Mouse (Mus musculus) lung, embryonic 15.5 days (tissue): ENCODE measurements around the gene Hs6st1. TPM values are rescaled to one million over a fixed set of nuclear protein-coding genes. Genes with fewer than 3 reads are reported as not detected.

Experiments
- ATAC-seq: fragments of 200-750 bp; cut with Nextera tagmentation; 2 replicates; pipeline ENCODE4 v1.8.0; 2017; ENCODE audit warnings: moderate number of reproducible peaks, borderline replicate concordance; ENCODE audit not compliant: low FRiP score, low TSS enrichment; ENCODE audit errors: extremely low read depth
- H3K27ac ChIP-seq: fragments of 300-500 bp; sonication (generic); 2 replicates; pipeline ENCODE4 v1.5.1; 2015; ENCODE audit warnings: moderate library complexity, mild to moderate bottlenecking, inconsistent platforms
- H3K27me3 ChIP-seq: fragments of 300-500 bp; sonication (generic); 2 replicates; pipeline ENCODE4 v1.6.1; 2015; ENCODE audit warnings: inconsistent platforms
- H3K36me3 ChIP-seq: fragments of 300-500 bp; sonication (generic); 2 replicates; pipeline ENCODE4 v1.6.1; 2015; ENCODE audit warnings: inconsistent platforms
- H3K4me1 ChIP-seq: fragments of 300-500 bp; sonication (generic); 2 replicates; pipeline ENCODE4 v1.6.1; 2015; ENCODE audit warnings: inconsistent platforms
- H3K4me2 ChIP-seq: fragments of 300-500 bp; sonication (generic); 2 replicates; pipeline ENCODE4 v1.6.1; 2015; ENCODE audit warnings: inconsistent platforms, mild to moderate bottlenecking, moderate library complexity
- H3K4me3 ChIP-seq: fragments of 300-500 bp; sonication (generic); 2 replicates; pipeline ENCODE4 v1.5.1; 2015; ENCODE audit warnings: mild to moderate bottlenecking, inconsistent platforms
- H3K9ac ChIP-seq: fragments of 300-500 bp; sonication (generic); 2 replicates; pipeline ENCODE4 v1.6.1; 2015; ENCODE audit warnings: inconsistent platforms
- H3K9me3 ChIP-seq: fragments of 300-500 bp; sonication (generic); 2 replicates; pipeline ENCODE4 v1.6.1; 2016; ENCODE audit warnings: inconsistent platforms
- WGBS: fragments of 180-500 bp; shearing (Covaris S2); methylation state at CpG from one replicate; pipeline ENCODE4 v1.1.7; 2015; 5-methylcytosine and 5-hydroxymethylcytosine counted together
- polyA plus RNA-seq: library from polyadenylated mRNA; unstranded; fragments of >200 nt; fragmentation: Nextera tagmentation; extraction: Ambion mirVana; gene quantifications from 2 replicates; pipeline ENCODE4 v1.2.1, GENCODE M21; 2015

Gene Hs6st1
- polyA plus RNA-seq, 1 experiment from 2014 or later: 11.7 TPM

DNA sequence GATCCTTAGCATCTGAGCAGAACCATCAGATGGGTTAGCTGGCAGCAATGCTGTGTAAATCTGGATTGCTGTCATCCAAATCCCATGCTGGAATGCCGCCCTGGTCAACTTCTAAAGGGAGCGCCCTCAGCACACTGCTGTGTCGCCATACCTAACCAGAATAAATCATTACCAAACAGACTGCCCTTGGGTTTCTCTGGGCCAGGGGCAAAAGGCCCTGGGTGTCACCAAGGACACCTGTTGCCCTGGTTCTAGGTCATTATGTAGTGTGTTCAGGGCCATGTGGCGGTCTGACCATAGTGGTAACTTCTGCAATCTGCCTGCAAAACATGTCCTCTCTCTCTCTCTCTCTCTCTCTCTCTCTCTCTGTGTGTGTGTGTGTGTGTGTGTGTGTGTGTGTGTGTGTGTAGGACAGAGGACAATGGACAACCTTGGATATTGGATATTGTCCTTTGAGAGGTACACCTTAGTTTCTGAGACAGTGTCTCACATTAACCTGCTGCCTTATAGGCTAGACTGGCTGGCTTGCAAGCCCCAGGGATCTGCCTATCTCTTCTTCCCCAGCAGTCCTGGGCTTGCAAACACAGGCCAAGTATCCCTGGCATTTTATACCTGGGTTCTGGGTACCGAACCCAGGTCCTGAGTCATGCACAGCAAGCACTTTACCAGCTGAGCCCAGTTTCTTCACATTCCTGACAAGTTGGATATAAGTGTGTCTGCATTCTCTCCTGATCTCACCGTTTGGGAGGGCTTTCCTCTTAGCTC lies 1.8 kb upstream of the Hs6st1 start:
- ATAC-seq: no peak
- H3K27ac ChIP-seq: no peak overlapping the region
- H3K36me3 ChIP-seq: no peaks in the 10 kb centered on the region
- no peaks in the 10 kb centered on the region for H3K27me3 ChIP-seq
- H3K9ac ChIP-seq: no peak overlapping the region
- H3K9me3 ChIP-seq: no peaks in the 10 kb centered on the region
- H3K4me2 ChIP-seq: no peak overlapping the region
- WGBS: 83% methylated on average over 6 of the region's 6 CpGs
- no peak overlapping the region for H3K4me3 ChIP-seq
- H3K4me1 ChIP-seq: peaks cover 45% of the 10 kb centered on the region

- peaks cover 51% of the 10 kb centered on the region for H3K4me1 ChIP-seq
- no peak overlapping the region for H3K4me2 ChIP-seq
- no peaks in the 10 kb centered on the region for H3K27me3 ChIP-seq
- no peak for ATAC-seq
- no peaks in the 10 kb centered on the region for H3K36me3 ChIP-seq
- no peak overlapping the region for H3K27ac ChIP-seq
- H3K9me3 ChIP-seq: no peaks in the 10 kb centered on the region
- no peak overlapping the region for H3K9ac ChIP-seq
- H3K4me3 ChIP-seq: no peak overlapping the region
- WGBS: 78% methylated on average over 4 of the region's 4 CpGs
These were observed 999 bp upstream of the Hs6st1 start for GRCm38 (mm10) chr1:36067201-36067600.

DNA sequence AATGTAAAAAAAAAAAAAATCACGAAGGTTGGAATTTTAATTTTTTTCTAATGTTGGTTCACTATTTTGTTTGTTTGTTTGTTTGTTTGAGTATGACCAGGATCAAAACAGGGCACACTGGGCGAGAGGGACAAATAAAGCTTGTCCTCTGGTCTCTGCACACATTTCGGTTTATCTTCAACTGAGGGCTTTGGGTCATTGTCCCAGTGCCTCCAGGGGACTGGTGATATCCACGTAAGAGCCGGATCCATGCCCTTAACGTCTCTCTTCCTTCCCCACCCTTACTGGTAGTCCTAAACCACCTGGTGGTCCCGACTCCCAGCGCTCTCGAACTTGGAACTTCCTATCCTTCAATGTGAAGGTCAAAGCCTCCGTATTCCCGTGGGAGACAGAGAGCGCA lies 589 bp upstream of the Hs6st1 start:
- Histone ChIP-seq H3K36me3 (no peaks in the 10 kb centered on the region), H3K27ac (peak overlapping the region; percentile 75; the same call in 1 of the 2 replicates), H3K4me3 (peak overlapping the region; percentile 85), H3K4me1 (peaks cover 55% of the 10 kb centered on the region), H3K27me3 (no peaks in the 10 kb centered on the region), H3K4me2 (peak overlapping the region; percentile 96), H3K9ac (peak overlapping the region; percentile 45), H3K9me3 (no peaks in the 10 kb centered on the region)
- no peak for ATAC-seq
- WGBS: 24% methylated on average over 12 of the region's 12 CpGs

DNA sequence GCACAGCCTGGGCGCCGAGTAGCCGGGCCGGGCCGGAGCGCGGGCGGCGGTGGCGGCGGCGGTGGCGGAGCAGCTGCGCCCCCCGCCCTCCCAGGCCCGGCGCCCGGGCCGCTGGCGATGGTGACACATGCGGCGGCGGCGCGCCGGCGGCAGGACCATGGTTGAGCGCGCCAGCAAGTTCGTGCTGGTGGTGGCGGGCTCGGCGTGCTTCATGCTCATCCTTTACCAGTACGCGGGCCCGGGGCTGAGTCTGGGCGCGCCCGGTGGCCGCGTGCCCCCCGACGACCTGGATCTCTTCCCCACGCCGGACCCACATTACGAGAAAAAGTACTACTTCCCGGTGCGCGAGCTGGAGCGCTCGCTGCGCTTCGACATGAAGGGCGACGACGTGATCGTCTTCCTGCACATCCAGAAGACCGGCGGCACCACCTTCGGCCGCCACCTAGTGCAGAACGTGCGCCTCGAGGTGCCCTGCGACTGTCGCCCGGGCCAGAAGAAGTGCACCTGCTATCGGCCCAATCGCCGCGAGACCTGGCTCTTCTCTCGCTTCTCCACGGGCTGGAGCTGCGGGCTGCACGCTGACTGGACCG lies 426 bp downstream of the Hs6st1 start:
- no peaks in the 10 kb centered on the region for H3K27me3 ChIP-seq
- under 1% methylated on average over 73 of the region's 76 CpGs for WGBS
- peak overlapping the region; percentile 70 for H3K9ac ChIP-seq
- H3K36me3 ChIP-seq: no peaks in the 10 kb centered on the region
- ATAC-seq: no peak; the same call in none of the 2 replicates
- H3K9me3 ChIP-seq: no peaks in the 10 kb centered on the region
- H3K27ac ChIP-seq: peak overlapping the region; percentile 75
- H3K4me3 ChIP-seq: peak overlapping the region; percentile 85
- peak overlapping the region; percentile 96 for H3K4me2 ChIP-seq
- peaks cover 65% of the 10 kb centered on the region for H3K4me1 ChIP-seq

- Histone ChIP-seq H3K9me3 (no peaks in the 10 kb centered on the region), H3K27me3 (no peaks in the 10 kb centered on the region), H3K9ac (peak overlapping the region; percentile 70), H3K4me3 (peak overlapping the region; percentile 85), H3K4me2 (peak overlapping the region; percentile 96), H3K36me3 (no peaks in the 10 kb centered on the region), H3K27ac (peak overlapping the region; percentile 75), H3K4me1 (peaks cover 65% of the 10 kb centered on the region)
- WGBS: 5% methylated on average over 13 of the region's 13 CpGs
- no peak for ATAC-seq
These were observed 1.1 kb downstream of the Hs6st1 start for GRCm38 (mm10) chr1:36069291-36069771.

DNA sequence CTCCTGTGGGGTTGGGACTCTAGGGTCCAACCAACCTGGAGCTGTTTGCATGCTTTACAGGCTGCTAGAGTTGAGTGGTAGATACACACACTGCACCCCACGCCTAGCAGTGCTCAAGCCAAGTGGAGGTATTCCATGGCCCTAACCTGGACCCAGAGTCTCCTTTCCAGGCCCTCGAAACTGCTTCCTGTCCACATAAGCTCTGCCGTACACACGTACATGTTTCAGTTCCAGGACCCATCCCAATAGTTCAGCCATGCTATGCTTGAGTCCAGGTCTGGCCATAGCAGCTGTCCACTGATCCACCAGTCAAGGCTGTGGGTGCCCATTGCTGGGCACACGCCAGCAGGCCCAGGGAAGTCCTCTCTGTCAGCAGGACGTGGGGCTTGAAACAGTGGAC lies 2.0 kb downstream of the Hs6st1 start:
- peaks cover 61% of the 10 kb centered on the region for H3K4me1 ChIP-seq
- H3K36me3 ChIP-seq: no peaks in the 10 kb centered on the region
- H3K4me3 ChIP-seq: peak overlapping the region; percentile 85
- peak overlapping the region; percentile 96 for H3K4me2 ChIP-seq
- peak overlapping the region; percentile 70 for H3K9ac ChIP-seq
- 52% methylated on average over 6 of the region's 6 CpGs for WGBS
- H3K27me3 ChIP-seq: no peaks in the 10 kb centered on the region
- H3K27ac ChIP-seq: peak overlapping the region; percentile 75; the same call in 1 of the 2 replicates
- H3K9me3 ChIP-seq: no peaks in the 10 kb centered on the region
- no peak for ATAC-seq

- WGBS: 38% methylated on average over 3 of the region's 3 CpGs
- H3K27ac ChIP-seq: no peak overlapping the region
- no peak for ATAC-seq
- peak overlapping the region; percentile 70; the same call in 1 of the 2 replicates for H3K9ac ChIP-seq
- H3K9me3 ChIP-seq: no peaks in the 10 kb centered on the region
- H3K4me2 ChIP-seq: peak overlapping the region; percentile 96
- H3K27me3 ChIP-seq: no peaks in the 10 kb centered on the region
- H3K4me1 ChIP-seq: peaks cover 59% of the 10 kb centered on the region
- H3K4me3 ChIP-seq: peak overlapping the region; percentile 85
- H3K36me3 ChIP-seq: no peaks in the 10 kb centered on the region
These were observed 2.5 kb downstream of the Hs6st1 start for GRCm38 (mm10) chr1:36070740-36071139.

- Histone ChIP-seq H3K4me1 (peaks cover 57% of the 10 kb centered on the region), H3K9ac (no peak overlapping the region), H3K9me3 (no peaks in the 10 kb centered on the region), H3K4me2 (peak overlapping the region; percentile 96), H3K4me3 (peak overlapping the region; percentile 85), H3K27ac (no peak overlapping the region), H3K36me3 (no peaks in the 10 kb centered on the region), H3K27me3 (no peaks in the 10 kb centered on the region)
- WGBS: 49% methylated on average over 7 of the region's 7 CpGs
- ATAC-seq: no peak
These were observed 3.0 kb downstream of the Hs6st1 start for GRCm38 (mm10) chr1:36071176-36071575.

GRCm38 (mm10) chr1:36071611-36072010 lies 3.4 kb downstream of the Hs6st1 start:
- peak overlapping the region; percentile 85; the same call in 1 of the 2 replicates for H3K4me3 ChIP-seq
- H3K36me3 ChIP-seq: no peaks in the 10 kb centered on the region
- H3K27ac ChIP-seq: no peak overlapping the region
- no peak for ATAC-seq
- no peaks in the 10 kb centered on the region for H3K9me3 ChIP-seq
- H3K9ac ChIP-seq: no peak overlapping the region
- peaks cover 59% of the 10 kb centered on the region for H3K4me1 ChIP-seq
- 86% methylated on average over 3 of the region's 3 CpGs for WGBS
- peak overlapping the region; percentile 96 for H3K4me2 ChIP-seq
- H3K27me3 ChIP-seq: no peaks in the 10 kb centered on the region

DNA sequence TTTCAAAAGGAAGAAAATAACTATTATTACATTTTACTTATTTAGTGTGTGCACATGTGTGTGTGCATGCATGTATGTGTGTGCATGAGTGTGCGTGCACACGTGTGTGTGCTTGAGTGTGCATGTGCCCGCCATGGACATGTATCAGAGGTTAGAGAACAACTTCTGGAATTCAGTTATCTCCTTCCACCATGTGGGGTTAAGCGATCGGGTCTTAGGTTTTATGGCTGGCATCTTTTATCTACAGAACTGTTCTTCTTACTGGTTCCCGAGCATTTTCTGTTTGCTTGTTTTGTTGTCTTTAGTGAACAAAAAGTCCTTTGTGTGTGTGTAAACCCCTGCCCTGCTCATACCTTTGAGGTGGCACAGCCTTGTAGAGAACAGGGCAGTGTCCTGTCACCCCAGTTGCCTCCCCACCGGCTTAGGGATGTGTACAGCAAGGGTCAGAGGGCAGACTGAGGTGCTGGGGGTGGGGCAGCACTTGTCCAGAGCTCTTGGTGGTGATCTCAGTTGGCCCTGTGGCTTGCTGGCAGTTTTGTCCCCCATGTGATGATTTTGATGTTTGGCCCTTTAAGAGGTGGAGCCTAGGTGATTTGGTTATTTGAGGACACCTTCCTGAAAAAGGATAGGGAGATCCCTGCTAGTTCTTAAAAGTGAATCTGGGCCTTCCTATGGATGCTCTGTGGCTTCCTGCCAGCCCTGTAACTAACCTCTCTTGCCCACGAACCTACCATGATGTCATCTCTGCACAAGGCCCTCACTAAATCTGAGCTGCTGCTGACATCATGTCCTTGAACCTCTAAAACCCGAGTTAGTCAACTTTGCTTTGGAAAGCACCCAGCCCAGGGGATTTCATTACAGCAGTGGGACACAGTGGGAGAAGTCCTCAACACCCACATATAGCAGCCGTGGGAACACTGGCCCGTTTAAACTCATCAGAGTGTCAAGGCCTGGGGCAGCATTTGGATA lies 4.7 kb downstream of the Hs6st1 start:
- no peak for ATAC-seq
- Histone ChIP-seq H3K36me3 (no peaks in the 10 kb centered on the region), H3K4me2 (peak overlapping the region; percentile 96; the same call in 1 of the 2 replicates), H3K27ac (no peak overlapping the region), H3K9ac (no peak overlapping the region), H3K4me3 (no peak overlapping the region), H3K9me3 (no peaks in the 10 kb centered on the region), H3K4me1 (peaks cover 58% of the 10 kb centered on the region), H3K27me3 (no peaks in the 10 kb centered on the region)
- 57% methylated on average over 11 of the region's 11 CpGs for WGBS

- no peaks in the 10 kb centered on the region for H3K9me3 ChIP-seq
- no peak overlapping the region for H3K27ac ChIP-seq
- H3K27me3 ChIP-seq: no peaks in the 10 kb centered on the region
- no peak overlapping the region for H3K4me3 ChIP-seq
- no peak overlapping the region; the same call in 1 of the 2 replicates for H3K4me2 ChIP-seq
- 80% methylated on average over 8 of the region's 8 CpGs for WGBS
- no peaks in the 10 kb centered on the region for H3K36me3 ChIP-seq
- H3K4me1 ChIP-seq: peaks cover 60% of the 10 kb centered on the region
- no peak for ATAC-seq
- H3K9ac ChIP-seq: no peak overlapping the region
These were observed 5.4 kb downstream of the Hs6st1 start for GRCm38 (mm10) chr1:36073566-36073965.
